Comparison of ENCODE assay signal across 9 mouse cellular contexts in the genomic region with DNA sequence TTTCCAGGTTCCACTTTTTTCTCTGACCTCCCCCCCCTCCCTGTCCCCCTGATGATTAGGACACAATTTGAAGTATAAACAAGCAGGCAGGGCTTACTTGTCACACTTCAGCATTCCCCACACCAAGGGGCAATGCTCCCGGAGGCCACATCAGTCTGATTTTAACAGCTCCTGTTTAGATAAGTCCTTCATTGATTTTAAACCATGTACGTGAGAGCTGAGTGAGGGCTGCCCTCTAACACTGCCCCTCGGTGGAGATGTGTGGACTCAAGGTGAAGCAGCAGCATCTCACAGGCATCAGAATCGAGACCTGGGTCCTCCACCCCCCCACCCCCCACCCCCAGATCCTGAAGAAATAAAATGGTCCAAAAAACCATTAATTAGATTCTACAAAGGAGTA.
A peak's percentile ranks its signal among the peaks of the same experiment; 100 is the strongest.
DNase-seq lines count a peak whose midpoint lies in the region; ATAC-seq and TF ChIP-seq lines count a peak whose summit lies in the region.
"Had no signal": no experiment of that assay in that cellular context is flagged by ENCODE, and none has a peak within 500 bp of the region (broad histone marks: within the 10 kb centered on the region; RNA-seq: fewer than 3 reads in every experiment).

No protein-coding gene starts in this region.

- intact Hi-C loops in heart, postnatal 14 days (cut with DNase I) = loop anchor here (5.0 kb wide), 3 partner anchors 65 to 205 kb away; no protein-coding TSS in a partner anchor

- H3ac ChIP-seq in myocyte (ENCODE audit: control insufficient read depth, insufficient read length) = peak overlapping the region; percentile 24

- no peak for TF ChIP-seq CTCF in heart, postnatal 0 days (IDR thresholded peaks at IDR 0.05; ENCODE audit: low read depth)
- no peak for TF ChIP-seq CTCF in hindbrain, postnatal 0 days (IDR thresholded peaks at IDR 0.05; ENCODE audit: low read depth)

- peak overlapping the region; percentile 63 for H3K4me3 ChIP-seq in heart, postnatal 0 days (ENCODE audit: low read depth, low read length)
- peak overlapping the region; percentile 65 for H3K4me3 ChIP-seq in hindbrain, postnatal 0 days (ENCODE audit: low read length)
- H3K4me3 ChIP-seq in myocyte = peak overlapping the region; percentile 69

- H3K27me3 ChIP-seq in heart, postnatal 0 days (ENCODE audit: control insufficient read depth, insufficient read depth, low read length) = no peaks in the 10 kb centered on the region
- no peaks in the 10 kb centered on the region for H3K27me3 ChIP-seq in hindbrain, postnatal 0 days (ENCODE audit: insufficient read depth, low read length)
- H3K27me3 ChIP-seq in myocyte (ENCODE audit: control insufficient read depth, insufficient read depth, insufficient read length) = no peaks in the 10 kb centered on the region

- peak; percentile 47 for TF ChIP-seq POLR2A in myocyte (IDR thresholded peaks at IDR 0.05; ENCODE audit: insufficient read length, low read depth)

- no peak for ATAC-seq in heart, postnatal 0 days (ENCODE audit: insufficient read depth, low read depth)
- ATAC-seq in hindbrain, postnatal 0 days = no peak
- no peak for ATAC-seq in frontal cortex, adult (ENCODE audit: low TSS enrichment)

- H3K9ac ChIP-seq in heart, postnatal 0 days (replicated peaks; ENCODE audit: low read depth, low read length) = peak overlapping the region; percentile 80
- H3K9ac ChIP-seq in hindbrain, postnatal 0 days (replicated peaks; ENCODE audit: low read length) = peak overlapping the region; percentile 85

- WGBS in heart, postnatal 0 days = 5% methylated on average over 4 of the region's 4 CpGs
- 11% methylated on average over 4 of the region's 4 CpGs for WGBS in hindbrain, postnatal 0 days

- no peaks in the 10 kb centered on the region for H3K36me3 ChIP-seq in heart, postnatal 0 days (replicated peaks; ENCODE audit: control insufficient read depth, insufficient read depth, low read length)
- no peaks in the 10 kb centered on the region for H3K36me3 ChIP-seq in hindbrain, postnatal 0 days (ENCODE audit: insufficient read depth, low read length)
- H3K36me3 ChIP-seq in myocyte (ENCODE audit: control insufficient read depth, insufficient read depth) = peaks cover 24% of the 10 kb centered on the region

- H3K4me1 ChIP-seq in heart, postnatal 0 days (ENCODE audit: control insufficient read depth, insufficient read depth) = peaks cover 42% of the 10 kb centered on the region
- peaks cover 33% of the 10 kb centered on the region for H3K4me1 ChIP-seq in hindbrain, postnatal 0 days (ENCODE audit: insufficient read depth, low read length)

- peak overlapping the region; percentile 90 for H3K4me2 ChIP-seq in heart, postnatal 0 days (ENCODE audit: low read depth, low read length)
- peak overlapping the region; percentile 79 for H3K4me2 ChIP-seq in hindbrain, postnatal 0 days (ENCODE audit: low read depth, low read length)
- peak overlapping the region; percentile 71 for H3K4me2 ChIP-seq in myocyte (ENCODE audit: low read depth)

- no peaks in the 10 kb centered on the region for H3K9me3 ChIP-seq in heart, postnatal 0 days (replicated peaks; ENCODE audit: control insufficient read depth, low read length)
- no peaks in the 10 kb centered on the region for H3K9me3 ChIP-seq in hindbrain, postnatal 0 days (ENCODE audit: low read length)

- H3K27ac ChIP-seq in heart, postnatal 0 days (ENCODE audit: low read depth) = peak overlapping the region; percentile 91
- H3K27ac ChIP-seq in hindbrain, postnatal 0 days = 0 out of 2 replicates have a peak overlapping the region, but pooled peaks have one; percentile 96

- DNase-seq in heart, postnatal 0 days (ENCODE audit: low spot score) = no peak
- DNase-seq in heart, postnatal 14 days = no peak
- DNase-seq in embryo, embryonic 11 days = peak; percentile 24
- peak; percentile 25 for DNase-seq in hindbrain, postnatal 0 days (ENCODE audit: low spot score)
- DNase-seq in urinary bladder, postnatal 4 days (ENCODE audit: low spot score in 2 of 2) = no peak
- no peak for DNase-seq in right cerebral cortex, postnatal 10 days (ENCODE audit: low spot score in 2 of 2)
- DNase-seq: gastrocnemius, postnatal 14 days had no signal

- H3K79me2 ChIP-seq in myocyte (ENCODE audit: control insufficient read depth, insufficient read depth) = peaks cover 95% of the 10 kb centered on the region

- TF ChIP-seq EP300 in heart, postnatal 0 days (IDR thresholded peaks at IDR 0.05; ENCODE audit: low read depth) = no peak

TF ChIP-seq in myocyte, 11 proteins besides CTCF, POLR2A, EP300 and RAD21:
- TF ChIP-seq MYOG (IDR thresholded peaks at IDR 0.05; ENCODE audit: control insufficient read depth in 1 of 3, insufficient read depth in 1 of 3, insufficient read length in 2 of 3, low read depth in 2 of 3) (no peak), POLR2AphosphoS2 (IDR thresholded peaks at IDR 0.05; ENCODE audit: insufficient read length, low read depth) (peak; percentile 87)

Comparison
In these comparisons a context has a peak if more than half of its experiments do, and no peak if none do; other contexts are left out.
1. DNase-seq: peak in embryo, embryonic 11 days (single experiment) and hindbrain, postnatal 0 days (single experiment); none in heart, postnatal 0 days (single experiment), heart, postnatal 14 days (0 of 2), urinary bladder, postnatal 4 days (0 of 2) and right cerebral cortex, postnatal 10 days (0 of 2).
2. Peak in every context shown above with its lines, with median percentiles within 50 percentile points of each other: H3K4me2 ChIP-seq and H3K4me3 ChIP-seq.